Mouse (Mus musculus): Measurements from ENCODE around the gene Pear1. TPM values are rescaled to one million over a fixed set of nuclear protein-coding genes. Genes with fewer than 3 reads are reported as not detected.

Gene Pear1
- total and polyA plus RNA-seq, 2 experiments from 2014 or later, result 4.9 to 12.3 TPM

GRCm38 (mm10) chr3:87812413-87812812, 11.7 kb downstream of the Pear1 start:
- ATAC-seq, result no peak
- no peak for TF ChIP-seq CTCF (IDR thresholded peaks at IDR 0.05; ENCODE audit: low read depth)
- Histone ChIP-seq H3K4me3 (ENCODE audit: low read depth, low read length) (no peak overlapping the region), H3K4me2 (ENCODE audit: low read depth) (no peak overlapping the region), H3K9me3 (ENCODE audit: low read length) (no peaks in the 10 kb centered on the region), H3K27me3 (ENCODE audit: insufficient read depth, low read length) (peaks cover 24% of the 10 kb centered on the region), H3K36me3 (ENCODE audit: insufficient read depth) (no peaks in the 10 kb centered on the region), H3K4me1 (ENCODE audit: insufficient read depth) (0 out of 2 replicates have a peak, but pooled peaks cover 4% of the 10 kb centered on the region), H3K27ac (ENCODE audit: low read depth, low read length) (no peak overlapping the region), H3K9ac (no peak overlapping the region)
- 82% methylated on average over 4 of the region's 4 CpGs for WGBS
- DNase-seq, result no peak

DNA sequence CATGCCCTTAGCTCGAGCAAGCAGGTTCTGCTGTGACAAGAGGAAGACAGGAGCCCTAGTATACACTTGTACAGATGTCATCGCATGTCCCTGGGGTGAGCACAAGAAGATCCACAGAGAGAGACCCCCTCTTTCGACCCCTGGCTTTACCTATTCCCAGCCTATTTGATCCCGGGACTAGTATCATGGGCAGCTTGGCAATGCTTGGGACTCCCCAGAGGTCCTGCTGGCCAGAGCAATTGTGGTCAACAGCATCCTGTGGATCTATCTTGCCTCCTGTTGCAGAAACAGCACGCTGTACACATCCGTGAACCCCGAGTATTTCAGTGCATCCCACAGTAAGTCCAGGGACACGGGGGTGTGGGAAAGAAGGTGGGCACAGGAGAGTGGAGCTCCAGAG, 12.8 kb downstream of the Pear1 start:
- H3K27ac ChIP-seq (ENCODE audit: low read depth, low read length), result no peak overlapping the region
- ATAC-seq (no peak), DNase-seq (no peak)
- no peak overlapping the region for H3K9ac ChIP-seq
- peaks cover 24% of the 10 kb centered on the region for H3K27me3 ChIP-seq (ENCODE audit: insufficient read depth, low read length)
- no peak overlapping the region for H3K4me3 ChIP-seq (ENCODE audit: low read depth, low read length)
- H3K4me1 ChIP-seq (ENCODE audit: insufficient read depth), result 0 out of 2 replicates have a peak, but pooled peaks cover 4% of the 10 kb centered on the region
- no peak overlapping the region for H3K4me2 ChIP-seq (ENCODE audit: low read depth)
- no peaks in the 10 kb centered on the region for H3K9me3 ChIP-seq (ENCODE audit: low read length)
- WGBS, result 85% methylated on average over 8 of the region's 8 CpGs
- no peak for TF ChIP-seq CTCF (IDR thresholded peaks at IDR 0.05; ENCODE audit: low read depth)
- no peaks in the 10 kb centered on the region for H3K36me3 ChIP-seq (ENCODE audit: insufficient read depth)

- no peak for TF ChIP-seq CTCF (IDR thresholded peaks at IDR 0.05; ENCODE audit: low read depth)
- no peak for DNase-seq
- Histone ChIP-seq H3K4me2 (ENCODE audit: low read depth) (peak overlapping the region; percentile 39), H3K4me1 (ENCODE audit: insufficient read depth) (0 out of 2 replicates have a peak, but pooled peaks cover 4% of the 10 kb centered on the region), H3K9me3 (ENCODE audit: low read length) (no peaks in the 10 kb centered on the region), H3K27me3 (ENCODE audit: insufficient read depth, low read length) (peaks cover 24% of the 10 kb centered on the region), H3K9ac (no peak overlapping the region), H3K36me3 (ENCODE audit: insufficient read depth) (no peaks in the 10 kb centered on the region), H3K4me3 (ENCODE audit: low read depth, low read length) (peak overlapping the region; percentile 20), H3K27ac (ENCODE audit: low read depth, low read length) (no peak overlapping the region)
- peak; percentile 34; the same call in 1 of the 2 replicates for ATAC-seq
- 9% methylated on average over 28 of the region's 28 CpGs for WGBS
Observed at GRCm38 (mm10) chr3:87809322-87809962, 14.7 kb downstream of the Pear1 start.

DNA sequence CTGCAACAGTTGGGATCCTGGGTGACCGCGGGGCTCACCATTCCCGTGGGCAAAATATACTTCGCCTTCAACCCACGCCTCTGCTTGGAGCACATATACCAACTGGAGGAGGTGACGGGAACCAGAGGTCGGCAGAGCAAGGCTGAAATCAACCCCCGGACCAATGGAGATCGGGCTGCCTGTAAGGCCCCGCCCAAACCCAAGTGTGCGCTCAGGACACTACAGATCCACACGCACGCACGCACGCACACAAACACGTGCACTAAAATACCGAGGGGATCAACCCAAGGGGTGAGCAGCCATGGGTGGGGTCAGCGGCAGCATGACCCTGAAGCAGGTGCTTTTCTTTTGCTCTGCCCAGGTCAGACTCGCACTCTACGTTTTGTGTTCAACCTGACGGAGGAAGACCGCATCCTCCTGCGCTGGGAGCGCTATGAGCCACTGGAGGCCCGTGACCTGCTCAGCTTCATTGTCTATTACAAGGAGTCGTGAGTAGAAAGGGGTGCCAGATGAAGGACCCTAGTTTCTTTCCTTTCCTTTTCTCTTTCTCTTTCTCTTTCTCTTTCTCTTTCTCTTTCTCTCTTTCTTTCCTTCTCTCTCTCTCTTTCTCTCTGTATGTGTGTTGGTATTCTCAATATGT, 19.9 kb downstream of the Pear1 start:
- ATAC-seq (no peak), DNase-seq (no peak)
- H3K36me3 ChIP-seq (ENCODE audit: insufficient read depth), result no peaks in the 10 kb centered on the region
- WGBS, result 4% methylated on average over 26 of the region's 26 CpGs
- peak overlapping the region; percentile 44 for H3K4me2 ChIP-seq (ENCODE audit: low read depth)
- no peak overlapping the region for H3K27ac ChIP-seq (ENCODE audit: low read depth, low read length)
- H3K9ac ChIP-seq, result no peak overlapping the region
- H3K4me3 ChIP-seq (ENCODE audit: low read depth, low read length), result peak overlapping the region; percentile 27
- peaks cover 10% of the 10 kb centered on the region for H3K27me3 ChIP-seq (ENCODE audit: insufficient read depth, low read length)
- no peak for TF ChIP-seq CTCF (IDR thresholded peaks at IDR 0.05; ENCODE audit: low read depth)
- H3K4me1 ChIP-seq (ENCODE audit: insufficient read depth), result peaks cover 6% of the 10 kb centered on the region; the same call in 1 of the 2 replicates
- no peaks in the 10 kb centered on the region for H3K9me3 ChIP-seq (ENCODE audit: low read length)

GRCm38 (mm10) chr3:87801681-87802080, 22.4 kb downstream of the Pear1 start:
- WGBS, result 68% methylated on average over 5 of the region's 5 CpGs
- TF ChIP-seq CTCF (IDR thresholded peaks at IDR 0.05; ENCODE audit: low read depth), result no peak
- ATAC-seq (no peak), DNase-seq (no peak)
- H3K9me3 ChIP-seq (ENCODE audit: low read length), result no peaks in the 10 kb centered on the region
- peaks cover 6% of the 10 kb centered on the region; the same call in 1 of the 2 replicates for H3K4me1 ChIP-seq (ENCODE audit: insufficient read depth)
- no peaks in the 10 kb centered on the region for H3K36me3 ChIP-seq (ENCODE audit: insufficient read depth)
- no peak overlapping the region for H3K9ac ChIP-seq
- peaks cover 28% of the 10 kb centered on the region for H3K27me3 ChIP-seq (ENCODE audit: insufficient read depth, low read length)
- H3K4me2 ChIP-seq (ENCODE audit: low read depth), result no peak overlapping the region
- no peak overlapping the region for H3K4me3 ChIP-seq (ENCODE audit: low read depth, low read length)
- H3K27ac ChIP-seq (ENCODE audit: low read depth, low read length), result no peak overlapping the region

DNA sequence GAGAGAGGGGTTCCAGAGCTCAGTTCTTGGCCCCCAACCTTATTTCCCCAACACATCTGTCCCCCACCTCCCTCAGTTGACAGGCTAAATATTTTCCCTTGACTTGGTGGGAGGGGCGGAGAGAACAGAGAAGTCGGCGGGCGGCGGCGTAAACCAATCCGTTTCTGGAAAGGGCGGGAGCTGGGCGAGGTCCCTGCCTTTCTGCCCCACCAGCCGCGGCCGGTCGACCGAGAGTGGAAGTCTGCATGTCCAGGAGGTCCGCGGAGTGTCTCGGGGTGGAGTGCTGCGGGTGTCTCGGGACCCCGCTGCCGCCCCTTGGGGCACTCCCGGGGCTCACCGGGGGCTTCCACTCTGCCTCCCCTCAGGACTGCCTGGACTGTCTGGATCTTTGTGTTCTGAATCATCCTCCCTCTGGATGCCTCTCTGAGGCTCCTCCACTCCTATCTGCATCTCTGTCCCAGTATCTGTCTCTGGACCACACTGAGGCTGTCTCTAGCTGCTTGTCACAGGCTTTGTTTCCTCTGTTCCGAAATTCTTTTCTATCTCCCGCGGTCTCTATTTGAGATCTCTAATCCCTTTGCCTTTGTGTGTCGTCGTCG, 27.3 kb downstream of the Pear1 start, which contains the start of gene Insrr:
Insrr (plus strand) TSS at position 216 of the 599 bp plus-strand sequence.
- Histone ChIP-seq H3K27ac (ENCODE audit: low read depth, low read length) (no peak within 1 kb of the TSS), H3K4me1 (ENCODE audit: insufficient read depth) (no peaks in the 10 kb centered on the region), H3K4me2 (ENCODE audit: low read depth) (peak within 1 kb of the TSS; percentile 50), H3K4me3 (ENCODE audit: low read depth, low read length) (peak within 1 kb of the TSS; percentile 31), H3K27me3 (ENCODE audit: insufficient read depth, low read length) (peaks cover 68% of the 10 kb centered on the region), H3K36me3 (ENCODE audit: insufficient read depth) (no peaks in the 10 kb centered on the region), H3K9me3 (ENCODE audit: low read length) (no peaks in the 10 kb centered on the region), H3K9ac (peak within 1 kb of the TSS; percentile 33; the same call in 1 of the 2 replicates)
- no peak for TF ChIP-seq CTCF (IDR thresholded peaks at IDR 0.05; ENCODE audit: low read depth)
- under 1% methylated on average over 29 of the region's 29 CpGs for WGBS
- ATAC-seq (no peak), DNase-seq (no peak)

All from forebrain, postnatal 0 days (tissue).